Mouse (Mus musculus): Measurements from ENCODE around the gene Map1b.

DNA sequence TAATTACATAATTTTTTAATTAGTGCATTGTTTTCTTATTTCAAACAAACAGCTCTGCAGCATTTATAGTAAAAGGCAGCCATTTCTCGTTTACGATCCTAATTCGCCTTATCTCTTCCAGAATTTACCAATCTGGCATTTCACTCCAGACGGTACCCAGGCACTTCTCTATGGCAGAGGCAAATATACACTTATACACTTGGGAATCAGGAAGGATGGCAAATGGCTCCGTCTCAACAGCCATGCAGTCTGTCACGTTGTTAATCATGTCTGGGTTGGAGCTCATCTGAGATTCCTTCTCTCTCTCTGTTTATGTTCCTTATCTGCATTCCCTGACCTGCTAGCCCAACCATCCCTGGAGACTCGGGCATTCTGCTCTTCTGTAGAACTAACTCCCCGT, 38.6 kb upstream of the Map1b start:
- TF ChIP-seq CTCF (IDR thresholded peaks at IDR 0.05; ENCODE audit: borderline replicate concordance, insufficient read depth, low read length) (no peak), POLR2A (IDR thresholded peaks at IDR 0.05; ENCODE audit: low read depth, low read length) (no peak)

Data from embryonic fibroblast, embryonic 13.5 days (primary cell).